Mouse (Mus musculus) adrenal gland, postnatal 0 days (tissue): ENCODE measurements around the gene Hk3. TPM values are rescaled to one million over a fixed set of nuclear protein-coding genes. Genes with fewer than 3 reads are reported as not detected.

Source experiments
- polyA plus RNA-seq: library from polyadenylated mRNA; unstranded; fragments of >200 nt; fragmentation: Nextera tagmentation; extraction: Ambion mirVana; gene quantifications from 2 replicates; pipeline ENCODE4 v1.2.1, GENCODE M21; 2015

The Hk3 gene
- polyA plus RNA-seq: 1.4 and 1.9 TPM in 2 replicates

DNA sequence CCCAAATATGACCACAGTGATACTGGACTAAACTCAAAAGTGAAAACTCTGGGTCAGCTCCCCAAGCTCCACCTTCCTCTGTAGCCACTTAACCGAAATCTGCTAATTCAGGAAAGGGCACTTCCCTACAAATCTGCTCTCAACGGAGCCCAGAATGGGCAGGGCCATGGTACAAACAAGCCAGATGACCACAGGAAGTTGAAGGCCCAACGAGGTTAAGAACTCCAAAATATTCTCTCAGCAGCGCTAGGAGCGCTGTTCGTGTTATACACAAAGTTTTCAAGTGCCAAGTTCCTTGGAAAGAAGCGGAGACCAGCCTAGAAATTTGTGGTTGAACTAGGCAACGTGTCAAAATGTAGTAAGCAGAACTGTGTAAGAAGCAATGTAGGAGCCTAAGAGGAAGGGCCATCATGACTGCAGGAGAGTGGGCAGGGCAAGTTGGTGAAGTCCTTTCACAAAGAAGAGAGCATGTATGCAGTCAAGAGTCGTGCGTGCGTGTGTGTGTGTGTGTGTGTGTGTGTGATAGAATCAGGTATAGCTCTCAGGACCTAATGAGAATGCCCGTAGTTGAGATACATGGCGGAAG is at the start of gene Hk3:
TSS of gene Hk3 (minus strand) at position 192 of the 586 bp plus-strand sequence.

Other genes with a start within 250 kb of the Hk3 start
- gene Eif4e1b, start 237.4 kb downstream of the Hk3 start, polyA plus RNA-seq: not detected in 2 replicates
- 54.9 and 67.6 TPM in 2 replicates for gene Tspan17, start 232.0 kb downstream of the Hk3 start, polyA plus RNA-seq
- gene Unc5a, start 72.0 kb downstream of the Hk3 start, polyA plus RNA-seq: 4.6 and 5.3 TPM in 2 replicates
- gene Uimc1, start 78.9 kb upstream of the Hk3 start, polyA plus RNA-seq: 18.4 and 22.7 TPM in 2 replicates
- 10.4 and 20.5 TPM in 2 replicates for gene Zfp346, start 83.9 kb upstream of the Hk3 start, polyA plus RNA-seq
- not detected in 2 replicates for gene Gm17617, start 112.2 kb upstream of the Hk3 start, polyA plus RNA-seq
- gene Fgfr4, start 131.3 kb upstream of the Hk3 start, polyA plus RNA-seq: 2.4 and 10.5 TPM in 2 replicates
- gene Nsd1, start 188.4 kb upstream of the Hk3 start, polyA plus RNA-seq: 42.4 and 67.5 TPM in 2 replicates